Mouse (Mus musculus) adrenal gland, adult (tissue): Measurements from ENCODE around the gene Otulin.

ENCODE experiments used
- DNase-seq, 2 experiments: peaks; one replicate each; pipeline ENCODE4 v3.0.0; 2022 to 2023; ENCODE audit warnings: low spot score in 1 of 2; ENCODE audit not compliant: inconsistent age in 2 of 2

Gene Otulin

GRCm38 (mm10) chr15:27630601-27631383, at the start of gene Otulin:
Gene Otulin, minus strand, starts transcription at chr15:27630693.
- DNase-seq: peak; percentile 99 to 100

GRCm38 (mm10) chr15:27678511-27678910, 48.0 kb upstream of the Otulin start:
- peak in 1 of 2 experiments; percentile 44 for DNase-seq

- no peak for DNase-seq
Observed at GRCm38 (mm10) chr15:27677801-27678200, 47.3 kb upstream of the Otulin start.

- DNase-seq: no peak
Observed at GRCm38 (mm10) chr15:27676211-27676610, 45.7 kb upstream of the Otulin start.

GRCm38 (mm10) chr15:27675122-27675521, 44.6 kb upstream of the Otulin start:
- DNase-seq: no peak

GRCm38 (mm10) chr15:27674041-27674440, 43.5 kb upstream of the Otulin start:
- DNase-seq: no peak

GRCm38 (mm10) chr15:27673151-27673550, 42.7 kb upstream of the Otulin start:
- DNase-seq: no peak

GRCm38 (mm10) chr15:27672259-27672658, 41.8 kb upstream of the Otulin start:
- DNase-seq: no peak

- no peak for DNase-seq
Observed at GRCm38 (mm10) chr15:27671612-27672245, 41.2 kb upstream of the Otulin start.

- no peak for DNase-seq
Observed at GRCm38 (mm10) chr15:27670708-27671107, 40.2 kb upstream of the Otulin start.

GRCm38 (mm10) chr15:27669931-27670411, 39.5 kb upstream of the Otulin start:
- DNase-seq: no peak

- no peak for DNase-seq
Observed at GRCm38 (mm10) chr15:27669276-27669675, 38.8 kb upstream of the Otulin start.

GRCm38 (mm10) chr15:27668557-27668956, 38.1 kb upstream of the Otulin start:
- no peak for DNase-seq

- no peak for DNase-seq
Observed at GRCm38 (mm10) chr15:27668001-27668461, 37.5 kb upstream of the Otulin start.

GRCm38 (mm10) chr15:27666911-27667539, 36.5 kb upstream of the Otulin start:
- no peak for DNase-seq

- DNase-seq: peak in 1 of 2 experiments; percentile 58
Observed at GRCm38 (mm10) chr15:27665392-27665911, 35.0 kb upstream of the Otulin start.

- DNase-seq: no peak
Observed at GRCm38 (mm10) chr15:27664126-27664525, 33.6 kb upstream of the Otulin start.

GRCm38 (mm10) chr15:27662699-27663098, 32.2 kb upstream of the Otulin start:
- no peak for DNase-seq

GRCm38 (mm10) chr15:27661696-27662095, 31.2 kb upstream of the Otulin start:
- DNase-seq: no peak

GRCm38 (mm10) chr15:27659592-27660244, 29.2 kb upstream of the Otulin start:
- peak; percentile 84 to 95 for DNase-seq

- no peak for DNase-seq
Observed at GRCm38 (mm10) chr15:27659143-27659542, 28.6 kb upstream of the Otulin start.
